Mouse (Mus musculus) stomach, embryonic 15.5 days (tissue): ENCODE data around the gene Ggt5. TPM values are rescaled to one million over a fixed set of nuclear protein-coding genes. Genes with fewer than 3 reads are reported as not detected.
"Not testable (repeated sequence)": the region's sequence is repeated elsewhere in the genome, so short reads cannot be mapped to it uniquely, and the experiment has no call there.

Experiments
- ATAC-seq: fragments of 200-750 bp; cut with Nextera tagmentation; 2 replicates; pipeline ENCODE4 v1.8.0; 2017; ENCODE audit warnings: low read depth, moderate number of reproducible peaks, moderate TSS enrichment; ENCODE audit not compliant: insufficient read depth, low FRiP score
- H3K27ac ChIP-seq: fragments of 300-500 bp; sonication (generic); 2 replicates; pipeline ENCODE4 v1.5.1; 2015; ENCODE audit warnings: mild to moderate bottlenecking, inconsistent platforms
- H3K27me3 ChIP-seq: fragments of 300-500 bp; sonication (generic); replicated peaks from 2 replicates; pipeline ENCODE4 v1.6.1; 2015; ENCODE audit warnings: inconsistent platforms
- H3K36me3 ChIP-seq: fragments of 300-500 bp; sonication (generic); 2 replicates; pipeline ENCODE4 v1.6.1; 2015; ENCODE audit warnings: inconsistent platforms
- H3K4me1 ChIP-seq: fragments of 300-500 bp; sonication (generic); 2 replicates; pipeline ENCODE4 v1.6.1; 2015; ENCODE audit warnings: inconsistent platforms
- H3K4me2 ChIP-seq: fragments of 300-500 bp; sonication (generic); 2 replicates; pipeline ENCODE4 v1.6.1; 2015; ENCODE audit warnings: mild to moderate bottlenecking, inconsistent platforms
- H3K4me3 ChIP-seq: fragments of 300-500 bp; sonication (generic); replicated peaks from 2 replicates; pipeline ENCODE4 v1.5.1; 2015; ENCODE audit warnings: inconsistent platforms
- H3K9ac ChIP-seq: fragments of 300-500 bp; sonication (generic); 2 replicates; pipeline ENCODE4 v1.6.1; 2015; ENCODE audit warnings: inconsistent platforms
- H3K9me3 ChIP-seq: fragments of 300-500 bp; sonication (generic); 2 replicates; pipeline ENCODE4 v1.6.1; 2016; ENCODE audit warnings: inconsistent platforms
- WGBS: fragments of 180-500 bp; shearing (Covaris S2); methylation state at CpG from one replicate; pipeline ENCODE4 v1.1.7; 2015; 5-methylcytosine and 5-hydroxymethylcytosine counted together
- polyA plus RNA-seq: library from polyadenylated mRNA; unstranded; fragments of >200 nt; fragmentation: Nextera tagmentation; extraction: Ambion mirVana; gene quantifications from 2 replicates; pipeline ENCODE4 v1.2.1, GENCODE M21; 2015

Ggt5 gene
- polyA plus RNA-seq, 1 experiment from 2014 or later = 7.2 TPM

- Histone ChIP-seq H3K4me3 (peak within 1 kb of the TSS; percentile 56), H3K27me3 (peaks cover 27% of the 10 kb centered on the region), H3K4me1 (peaks cover 16% of the 10 kb centered on the region; the same call in 1 of the 2 replicates), H3K36me3 (no peaks in the 10 kb centered on the region), H3K9ac (peak within 1 kb of the TSS; percentile 48), H3K9me3 (no peaks in the 10 kb centered on the region), H3K27ac (no peak within 1 kb of the TSS), H3K4me2 (peak within 1 kb of the TSS; percentile 98)
- WGBS = 1% methylated on average over 75 of the region's 75 CpGs
- peak; percentile 14; the same call in 1 of the 2 replicates for ATAC-seq
These were observed 29.2 kb upstream of the Ggt5 start, which contains the start of gene Lrrc75b for GRCm38 (mm10) chr10:75559676-75560548. Gene Lrrc75b, minus strand, starts transcription at chr10:75560330.

GRCm38 (mm10) chr10:75560549-75560899 lies 28.6 kb upstream of the Ggt5 start:
- no peak for ATAC-seq
- H3K4me3 ChIP-seq = peak overlapping the region; percentile 56
- WGBS = 23% methylated on average over 6 of the region's 6 CpGs

GRCm38 (mm10) chr10:75561071-75561654 lies 28.0 kb upstream of the Ggt5 start, which contains the start of gene Ggt1:
Gene Ggt1, plus strand, starts transcription at chr10:75561604.
- WGBS = 63% methylated on average over 10 of the region's 10 CpGs
- Histone ChIP-seq H3K9me3 (no peaks in the 10 kb centered on the region), H3K27me3 (peaks cover 27% of the 10 kb centered on the region), H3K36me3 (no peaks in the 10 kb centered on the region), H3K4me3 (peak within 1 kb of the TSS; percentile 56; the same call in 1 of the 2 replicates), H3K27ac (no peak within 1 kb of the TSS), H3K4me2 (peak within 1 kb of the TSS; percentile 98), H3K9ac (no peak within 1 kb of the TSS), H3K4me1 (peaks cover 16% of the 10 kb centered on the region; the same call in 1 of the 2 replicates)
- no peak for ATAC-seq

More at GRCm38 (mm10) chr10:75560549-75560899, 28.6 kb upstream of the Ggt5 start:
- H3K27ac ChIP-seq = no peak overlapping the region
- peaks cover 16% of the 10 kb centered on the region; the same call in 1 of the 2 replicates for H3K4me1 ChIP-seq
- peaks cover 27% of the 10 kb centered on the region for H3K27me3 ChIP-seq
- H3K4me2 ChIP-seq = peak overlapping the region; percentile 98
- H3K9ac ChIP-seq = no peak overlapping the region
- H3K9me3 ChIP-seq = no peaks in the 10 kb centered on the region
- no peaks in the 10 kb centered on the region for H3K36me3 ChIP-seq

- peaks cover 27% of the 10 kb centered on the region for H3K27me3 ChIP-seq
- no peaks in the 10 kb centered on the region for H3K9me3 ChIP-seq
- H3K4me1 ChIP-seq = peaks cover 16% of the 10 kb centered on the region; the same call in 1 of the 2 replicates
- H3K36me3 ChIP-seq = no peaks in the 10 kb centered on the region
- ATAC-seq = no peak
- H3K4me2 ChIP-seq = no peak overlapping the region
- no peak overlapping the region for H3K4me3 ChIP-seq
- WGBS = 79% methylated on average over 8 of the region's 8 CpGs
- no peak overlapping the region for H3K9ac ChIP-seq
- no peak overlapping the region for H3K27ac ChIP-seq
These were observed 26.5 kb upstream of the Ggt5 start for GRCm38 (mm10) chr10:75562596-75562995.

- Histone ChIP-seq H3K27me3 (peaks cover 16% of the 10 kb centered on the region), H3K4me1 (peaks cover 9% of the 10 kb centered on the region; the same call in 1 of the 2 replicates), H3K9me3 (no peaks in the 10 kb centered on the region), H3K9ac (no peak overlapping the region), H3K27ac (no peak overlapping the region), H3K4me2 (no peak overlapping the region), H3K4me3 (no peak overlapping the region), H3K36me3 (no peaks in the 10 kb centered on the region)
- 78% methylated on average over 12 of the region's 12 CpGs for WGBS
- no peak for ATAC-seq
These were observed 24.4 kb upstream of the Ggt5 start for GRCm38 (mm10) chr10:75564687-75565265.

GRCm38 (mm10) chr10:75565436-75565835 lies 23.7 kb upstream of the Ggt5 start:
- ATAC-seq = no peak
- H3K4me2 ChIP-seq = no peak overlapping the region

GRCm38 (mm10) chr10:75565906-75566305 lies 23.2 kb upstream of the Ggt5 start:
- H3K9ac ChIP-seq = no peak overlapping the region
- no peak overlapping the region for H3K4me3 ChIP-seq

More at GRCm38 (mm10) chr10:75565436-75565835, 23.7 kb upstream of the Ggt5 start:
- Histone ChIP-seq H3K4me1 (peaks cover 2% of the 10 kb centered on the region; the same call in 1 of the 2 replicates), H3K27me3 (peaks cover 10% of the 10 kb centered on the region), H3K4me3 (no peak overlapping the region), H3K9me3 (no peaks in the 10 kb centered on the region), H3K36me3 (no peaks in the 10 kb centered on the region), H3K27ac (no peak overlapping the region), H3K9ac (no peak overlapping the region)
- 55% methylated on average over 6 of the region's 6 CpGs for WGBS

GRCm38 (mm10) chr10:75566321-75566720 lies 22.8 kb upstream of the Ggt5 start:
- no peak for ATAC-seq
- no peaks in the 10 kb centered on the region for H3K9me3 ChIP-seq
- no peak overlapping the region for H3K27ac ChIP-seq
- H3K4me2 ChIP-seq = no peak overlapping the region
- WGBS = 81% methylated on average over 5 of the region's 5 CpGs
- H3K4me3 ChIP-seq = no peak overlapping the region
- peaks cover under 1% of the 10 kb centered on the region; the same call in 1 of the 2 replicates for H3K27me3 ChIP-seq
- H3K9ac ChIP-seq = no peak overlapping the region
- no peaks in the 10 kb centered on the region for H3K36me3 ChIP-seq
- H3K4me1 ChIP-seq = no peaks in the 10 kb centered on the region

More at GRCm38 (mm10) chr10:75565906-75566305, 23.2 kb upstream of the Ggt5 start:
- Histone ChIP-seq H3K4me1 (no peaks in the 10 kb centered on the region), H3K4me2 (no peak overlapping the region), H3K27me3 (peaks cover 5% of the 10 kb centered on the region), H3K36me3 (no peaks in the 10 kb centered on the region), H3K27ac (no peak overlapping the region), H3K9me3 (no peaks in the 10 kb centered on the region)
- ATAC-seq = no peak; the same call in 1 of the 2 replicates
- 56% methylated on average over 7 of the region's 7 CpGs for WGBS

- H3K27ac ChIP-seq, ATAC-seq, H3K4me3 ChIP-seq, H3K36me3 ChIP-seq, H3K27me3 ChIP-seq, H3K4me2 ChIP-seq, H3K4me1 ChIP-seq, H3K9me3 ChIP-seq, H3K9ac ChIP-seq: not testable (repeated sequence)
- 80% methylated on average over 2 of the region's 2 CpGs for WGBS
These were observed 22.4 kb upstream of the Ggt5 start for GRCm38 (mm10) chr10:75566765-75567164.

GRCm38 (mm10) chr10:75568029-75568428 lies 21.1 kb upstream of the Ggt5 start:
- no peaks in the 10 kb centered on the region for H3K9me3 ChIP-seq
- no peak overlapping the region for H3K9ac ChIP-seq
- H3K27ac ChIP-seq = no peak overlapping the region
- peak overlapping the region; percentile 34; the same call in 1 of the 2 replicates for H3K4me2 ChIP-seq
- no peak overlapping the region for H3K4me3 ChIP-seq
- no peaks in the 10 kb centered on the region for H3K36me3 ChIP-seq
- ATAC-seq = no peak
- no peaks in the 10 kb centered on the region for H3K27me3 ChIP-seq
- 29% methylated on average over 5 of the region's 5 CpGs for WGBS
- no peaks in the 10 kb centered on the region for H3K4me1 ChIP-seq

- no peaks in the 10 kb centered on the region for H3K9me3 ChIP-seq
- peak overlapping the region; percentile 34 for H3K4me2 ChIP-seq
- 0 out of 2 replicates have a peak, but pooled peaks have one; percentile 32 for ATAC-seq
- no peak overlapping the region for H3K27ac ChIP-seq
- no peaks in the 10 kb centered on the region for H3K27me3 ChIP-seq
- peak overlapping the region; percentile 25 for H3K4me3 ChIP-seq
- no peaks in the 10 kb centered on the region for H3K4me1 ChIP-seq
- no peaks in the 10 kb centered on the region for H3K36me3 ChIP-seq
- 7% methylated on average over 11 of the region's 11 CpGs for WGBS
- no peak overlapping the region for H3K9ac ChIP-seq
These were observed 20.7 kb upstream of the Ggt5 start for GRCm38 (mm10) chr10:75568441-75568840.
